Mouse (Mus musculus) limb, embryonic 14.5 days (tissue): ENCODE results near the gene Cpeb3. TPM values are rescaled to one million over a fixed set of nuclear protein-coding genes. Genes with fewer than 3 reads are reported as not detected.

Experiments
- ATAC-seq: fragments of 200-750 bp; cut with Nextera tagmentation; 2 replicates; pipeline ENCODE4 v1.8.0; 2017; ENCODE audit warnings: low read depth, moderate number of reproducible peaks, moderate TSS enrichment; ENCODE audit not compliant: low FRiP score
- DNase-seq: peaks from one replicate; pipeline ENCODE4 v3.0.0-alpha.2; 2015; ENCODE audit warnings: low spot score
- H3K27ac ChIP-seq: fragments of 300-500 bp; sonication (generic); replicated peaks from 2 replicates; pipeline ENCODE4 v1.5.1; 2014; ENCODE audit warnings: low read depth, mild to moderate bottlenecking, low read length, moderate library complexity, mixed read lengths
- H3K27me3 ChIP-seq: fragments of 300-500 bp; sonication (generic); 2 replicates; pipeline ENCODE4 v1.6.1; 2014; ENCODE audit warnings: low read length, mixed read lengths; ENCODE audit not compliant: control insufficient read depth, insufficient read depth
- H3K36me3 ChIP-seq: fragments of 300-500 bp; sonication (generic); 2 replicates; pipeline ENCODE4 v1.6.1; 2014; ENCODE audit warnings: mild to moderate bottlenecking, low read length, moderate library complexity, mixed read lengths; ENCODE audit not compliant: control insufficient read depth, insufficient read depth
- H3K4me1 ChIP-seq: fragments of 300-500 bp; sonication (generic); 2 replicates; pipeline ENCODE4 v1.6.1; 2014; ENCODE audit warnings: antibody characterized with exemption, low read length, mixed read lengths; ENCODE audit not compliant: control insufficient read depth, insufficient read depth
- H3K4me2 ChIP-seq: fragments of 300-500 bp; sonication (generic); replicated peaks from 2 replicates; pipeline ENCODE4 v1.6.1; 2014; ENCODE audit warnings: low read depth, mild to moderate bottlenecking, low read length, moderate library complexity; ENCODE audit not compliant: severe bottlenecking
- H3K4me3 ChIP-seq: fragments of 300-500 bp; sonication (generic); replicated peaks from 2 replicates; pipeline ENCODE4 v1.5.1; 2014; ENCODE audit warnings: low read length
- H3K9ac ChIP-seq: fragments of 300-500 bp; sonication (generic); 2 replicates; pipeline ENCODE4 v1.6.1; 2014; ENCODE audit warnings: mild to moderate bottlenecking, low read depth, low read length, moderate library complexity; ENCODE audit not compliant: severe bottlenecking
- H3K9me3 ChIP-seq: fragments of 300-500 bp; sonication (generic); 2 replicates; pipeline ENCODE4 v1.6.1; 2016; ENCODE audit warnings: low read length; ENCODE audit not compliant: control insufficient read depth
- POLR2A ChIP-seq: fragments of 200-500 bp; IDR thresholded peaks from 2 replicates; pipeline ENCODE4 v1.8.0; 2012; ENCODE audit warnings: inconsistent platforms, mild to moderate bottlenecking, moderate library complexity, borderline replicate concordance; ENCODE audit not compliant: insufficient read depth, insufficient read length; ENCODE audit errors: extremely low read depth
- WGBS: fragments of 180-500 bp; shearing (Covaris S2); extraction: QIAGEN DNeasy Blood & Tissue Kit; methylation state at CpG from one replicate; pipeline ENCODE4 v1.1.7; 2014; 5-methylcytosine and 5-hydroxymethylcytosine counted together
- polyA plus RNA-seq, 2 experiments: library from polyadenylated mRNA; depleted of rRNA in 1 of 2; stranded (reverse) in 1 of 2; unstranded in 1 of 2; fragments of >200 nt; fragmentation: Nextera tagmentation in 1 of 2; extraction: Ambion mirVana in 1 of 2; gene quantifications; 2 replicates each; pipeline versions ENCODE4 v1.2.1 to v1.2.3; 2012 to 2014

Gene Cpeb3
- polyA plus RNA-seq, 2 experiments, result 1.4 to 1.6 TPM

GRCm38 (mm10) chr19:37093181-37093580, 115.2 kb downstream of the Cpeb3 start:
- Histone ChIP-seq H3K9me3 (no peaks in the 10 kb centered on the region), H3K27ac (no peak overlapping the region), H3K4me3 (no peak overlapping the region), H3K9ac (no peak overlapping the region), H3K36me3 (no peaks in the 10 kb centered on the region), H3K27me3 (no peaks in the 10 kb centered on the region), H3K4me1 (no peaks in the 10 kb centered on the region; the same call in 1 of the 2 replicates), H3K4me2 (no peak overlapping the region)
- ATAC-seq (no peak), DNase-seq (no peak)
- no peak for TF ChIP-seq POLR2A
- 95% methylated on average over 3 of the region's 3 CpGs for WGBS

GRCm38 (mm10) chr19:37090146-37091061, 118.0 kb downstream of the Cpeb3 start:
- no peak overlapping the region for H3K4me3 ChIP-seq
- H3K9me3 ChIP-seq, result no peaks in the 10 kb centered on the region
- no peak overlapping the region for H3K27ac ChIP-seq
- no peaks in the 10 kb centered on the region for H3K36me3 ChIP-seq
- no peak for TF ChIP-seq POLR2A
- H3K4me2 ChIP-seq, result no peak overlapping the region
- DNase-seq, result no peak
- H3K27me3 ChIP-seq, result no peaks in the 10 kb centered on the region
- no peak overlapping the region for H3K9ac ChIP-seq
- H3K4me1 ChIP-seq, result no peaks in the 10 kb centered on the region
- ATAC-seq, result no peak
- WGBS, result 54% methylated on average over 8 of the region's 8 CpGs

- H3K27ac ChIP-seq, result no peak overlapping the region
- no peaks in the 10 kb centered on the region for H3K27me3 ChIP-seq
- DNase-seq (no peak), ATAC-seq (no peak)
- H3K9ac ChIP-seq, result no peak overlapping the region
- H3K4me2 ChIP-seq, result no peak overlapping the region
- no peaks in the 10 kb centered on the region for H3K9me3 ChIP-seq
- H3K4me1 ChIP-seq, result no peaks in the 10 kb centered on the region
- TF ChIP-seq POLR2A, result no peak
- no peak overlapping the region for H3K4me3 ChIP-seq
- H3K36me3 ChIP-seq, result no peaks in the 10 kb centered on the region
- WGBS, result 90% methylated on average over 8 of the region's 8 CpGs
Measured at GRCm38 (mm10) chr19:37088043-37088748, 120.2 kb downstream of the Cpeb3 start.

GRCm38 (mm10) chr19:37084546-37084945, 123.9 kb downstream of the Cpeb3 start:
- Histone ChIP-seq H3K36me3 (no peaks in the 10 kb centered on the region), H3K27ac (no peak overlapping the region), H3K4me3 (no peak overlapping the region), H3K4me2 (no peak overlapping the region), H3K9me3 (no peaks in the 10 kb centered on the region), H3K4me1 (no peaks in the 10 kb centered on the region), H3K27me3 (no peaks in the 10 kb centered on the region), H3K9ac (no peak overlapping the region)
- ATAC-seq, result no peak
- TF ChIP-seq POLR2A, result no peak
- DNase-seq, result no peak
- WGBS, result 72% methylated on average over 3 of the region's 3 CpGs

GRCm38 (mm10) chr19:37081467-37081866, 126.9 kb downstream of the Cpeb3 start:
- ATAC-seq (no peak), DNase-seq (no peak)
- Histone ChIP-seq H3K4me1 (no peaks in the 10 kb centered on the region), H3K36me3 (no peaks in the 10 kb centered on the region), H3K9ac (no peak overlapping the region), H3K4me2 (no peak overlapping the region), H3K27me3 (no peaks in the 10 kb centered on the region), H3K9me3 (no peaks in the 10 kb centered on the region), H3K4me3 (no peak overlapping the region), H3K27ac (no peak overlapping the region)
- 69% methylated on average over 6 of the region's 6 CpGs for WGBS
- TF ChIP-seq POLR2A, result no peak
